Comparison of ENCODE assay signal across 18 mouse cellular contexts in genomic region chr11:113103161-113103845, GRCm38 (mm10).
A peak's percentile ranks its signal among the peaks of the same experiment; 100 is the strongest.
DNase-seq lines count a peak whose midpoint lies in the region; ATAC-seq lines count a peak whose summit lies in the region.
"Had no signal": no experiment of that assay in that cellular context is flagged by ENCODE, and none has a peak within 500 bp of the region (broad histone marks: within the 10 kb centered on the region; RNA-seq: fewer than 3 reads in every experiment).

No protein-coding gene starts in this region.

- H3K4me1 ChIP-seq in kidney, embryonic 14.5 days (ENCODE audit: control insufficient read depth, insufficient read depth, low read length), result peaks cover 43% of the 10 kb centered on the region

- no peak overlapping the region for H3K4me2 ChIP-seq in kidney, embryonic 14.5 days (replicated peaks; ENCODE audit: low read depth, low read length)
- H3K4me2 ChIP-seq: embryonic facial prominence, embryonic 13.5 days; forebrain, embryonic 12.5 days; liver, embryonic 15.5 days had no signal

- WGBS in kidney, embryonic 14.5 days, result 30% methylated on average over 12 of the region's 12 CpGs

- no peak overlapping the region for H3K4me3 ChIP-seq in kidney, embryonic 14.5 days (ENCODE audit: low read length)
- H3K4me3 ChIP-seq: embryonic facial prominence, embryonic 13.5 days; forebrain, embryonic 12.5 days; heart, embryonic 10.5 days; limb, embryonic 10.5 days; liver, embryonic 15.5 days had no signal

- peaks cover 3% of the 10 kb centered on the region for H3K27me3 ChIP-seq in kidney, embryonic 14.5 days (ENCODE audit: control insufficient read depth, insufficient read depth, low read length)
- H3K27me3 ChIP-seq: embryonic facial prominence, embryonic 13.5 days; forebrain, embryonic 12.5 days; liver, embryonic 15.5 days had no signal

- no peak overlapping the region for H3K27ac ChIP-seq in kidney, embryonic 14.5 days (ENCODE audit: low read depth, low read length)
- H3K27ac ChIP-seq: embryonic facial prominence, embryonic 13.5 days; forebrain, embryonic 12.5 days; heart, embryonic 10.5 days; limb, embryonic 10.5 days; liver, embryonic 15.5 days; macrophage had no signal

- 0 out of 2 replicates have a peak, but pooled peaks have one; percentile 18 for ATAC-seq in kidney, embryonic 14.5 days (ENCODE audit: low FRiP score, low TSS enrichment)
- ATAC-seq in megakaryocyte, adult 5-6 weeks (ENCODE audit: poor library complexity, severe bottlenecking), result no peak
- ATAC-seq: CD4-positive, CD25-positive, alpha-beta regulatory T cell, adult 4 months had no signal

- H3K9ac ChIP-seq in kidney, embryonic 14.5 days (ENCODE audit: low read depth, low read length), result no peak overlapping the region
- H3K9ac ChIP-seq: embryonic facial prominence, embryonic 13.5 days; forebrain, embryonic 12.5 days; liver, embryonic 15.5 days had no signal

- no peaks in the 10 kb centered on the region for H3K9me3 ChIP-seq in kidney, embryonic 14.5 days (ENCODE audit: control insufficient read depth, low read length)
- H3K9me3 ChIP-seq: embryonic facial prominence, embryonic 13.5 days; forebrain, embryonic 12.5 days; heart, embryonic 10.5 days; limb, embryonic 10.5 days; liver, embryonic 15.5 days had no signal

- DNase-seq in kidney, postnatal 10 days, result no peak
- peak; percentile 44 for DNase-seq in 3T3-L1 (ENCODE audit: low read depth, low spot score)
- peak; percentile 73 for DNase-seq in adrenal gland, adult 2 months
- peak; percentile 11 for DNase-seq in layer of hippocampus, adult 9-10 months (ENCODE audit: low spot score)
- DNase-seq in thymus, postnatal 0 days (ENCODE audit: low spot score), result no peak
- no peak for DNase-seq in cerebellum, adult 11-12 months
- DNase-seq: cerebellum, postnatal 25 days; kidney, adult 11 months; thymus, adult 2 months had no signal

- H3K36me3 ChIP-seq in kidney, embryonic 14.5 days (ENCODE audit: control insufficient read depth, insufficient read depth, low read length), result no peaks in the 10 kb centered on the region
- H3K36me3 ChIP-seq: embryonic facial prominence, embryonic 13.5 days; heart, embryonic 10.5 days; limb, embryonic 10.5 days; liver, embryonic 15.5 days had no signal

Comparison
In these comparisons a context has a peak if more than half of its experiments do, and no peak if none do; other contexts are left out.
1. DNase-seq: peak in 3T3-L1 (single experiment), adrenal gland, adult 2 months (single experiment) and layer of hippocampus, adult 9-10 months (single experiment); none in kidney, postnatal 10 days (single experiment), thymus, postnatal 0 days (single experiment) and cerebellum, adult 11-12 months (single experiment).